Mouse (Mus musculus): ENCODE data around the gene Usp21.

GRCm38 (mm10) chr1:171271622-171272021, 16.2 kb downstream of the Usp21 start:
- no peak for TF ChIP-seq CTCF (IDR thresholded peaks at IDR 0.05; ENCODE audit: control insufficient read depth, insufficient read depth, low read length)
- no peak for TF ChIP-seq POLR2A (IDR thresholded peaks at IDR 0.05; ENCODE audit: borderline replicate concordance, control insufficient read depth, low read depth, low read length)

Measured in bone marrow, adult 2 months (tissue).